Mouse (Mus musculus): ENCODE data around the gene Zfp691. TPM values are rescaled to one million over a fixed set of nuclear protein-coding genes. Genes with fewer than 3 reads are reported as not detected.

Gene Zfp691
- total RNA-seq, 1 experiment: 5.4 TPM

DNA sequence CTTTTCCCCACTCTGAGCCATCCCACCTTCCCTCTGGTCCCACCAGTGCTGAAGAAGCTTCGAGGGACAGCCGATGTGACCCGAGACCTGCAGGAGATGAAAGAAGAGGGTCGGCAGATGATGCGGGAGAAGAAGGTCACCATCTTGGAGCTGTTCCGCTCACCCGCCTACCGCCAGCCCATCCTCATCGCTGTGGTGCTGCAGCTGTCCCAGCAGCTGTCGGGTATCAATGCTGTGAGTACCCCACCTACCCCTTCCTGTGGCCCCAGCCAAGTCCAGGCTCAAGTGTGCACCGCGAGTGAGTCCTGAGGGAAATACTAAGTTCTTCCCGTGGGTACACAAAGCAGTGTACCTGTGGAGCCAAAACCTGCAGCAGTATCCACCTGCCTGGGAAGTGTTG is 40.7 kb downstream of the Zfp691 start:
- no peak overlapping the region for H3K27ac ChIP-seq (ENCODE audit: insufficient read depth, low read depth, low read length, poor library complexity, severe bottlenecking)
- no peaks in the 10 kb centered on the region for H3K9me3 ChIP-seq (ENCODE audit: control insufficient read depth, insufficient read depth, low read depth, low read length)
- H3K36me3 ChIP-seq (ENCODE audit: control insufficient read depth, insufficient read depth, low read length, poor library complexity, severe bottlenecking): peaks cover 85% of the 10 kb centered on the region
- in situ Hi-C loops (cut with MboI; ENCODE audit: low sequenced_read_pairs in 2 of 2, unreplicated experiment in 2 of 2): no loop called here
- H3K4me3 ChIP-seq (ENCODE audit: insufficient read depth in 1 of 2, low read depth in 1 of 2, low read length in 2 of 2, poor library complexity in 1 of 2, severe bottlenecking in 1 of 2): no peak overlapping the region
- peaks cover 0 to 27% of the 10 kb centered on the region in 2 experiments; a peak in 2 of 4 replicates for H3K4me1 ChIP-seq (ENCODE audit: control insufficient read depth in 2 of 2, insufficient read depth in 2 of 2, low read length in 2 of 2, poor library complexity in 1 of 2)
- DNase-seq (ENCODE audit: low read depth, low spot score): no peak
- no peak overlapping the region for H3K9ac ChIP-seq (ENCODE audit: insufficient read depth, low read depth, low read length, poor library complexity, severe bottlenecking)
- TF ChIP-seq HCFC1 (IDR thresholded peaks at IDR 0.05; ENCODE audit: borderline replicate concordance, insufficient read depth, low read length): no peak
- no peak for TF ChIP-seq ZC3H11A (IDR thresholded peaks at IDR 0.05; ENCODE audit: borderline replicate concordance, low read depth, low read length)

DNA sequence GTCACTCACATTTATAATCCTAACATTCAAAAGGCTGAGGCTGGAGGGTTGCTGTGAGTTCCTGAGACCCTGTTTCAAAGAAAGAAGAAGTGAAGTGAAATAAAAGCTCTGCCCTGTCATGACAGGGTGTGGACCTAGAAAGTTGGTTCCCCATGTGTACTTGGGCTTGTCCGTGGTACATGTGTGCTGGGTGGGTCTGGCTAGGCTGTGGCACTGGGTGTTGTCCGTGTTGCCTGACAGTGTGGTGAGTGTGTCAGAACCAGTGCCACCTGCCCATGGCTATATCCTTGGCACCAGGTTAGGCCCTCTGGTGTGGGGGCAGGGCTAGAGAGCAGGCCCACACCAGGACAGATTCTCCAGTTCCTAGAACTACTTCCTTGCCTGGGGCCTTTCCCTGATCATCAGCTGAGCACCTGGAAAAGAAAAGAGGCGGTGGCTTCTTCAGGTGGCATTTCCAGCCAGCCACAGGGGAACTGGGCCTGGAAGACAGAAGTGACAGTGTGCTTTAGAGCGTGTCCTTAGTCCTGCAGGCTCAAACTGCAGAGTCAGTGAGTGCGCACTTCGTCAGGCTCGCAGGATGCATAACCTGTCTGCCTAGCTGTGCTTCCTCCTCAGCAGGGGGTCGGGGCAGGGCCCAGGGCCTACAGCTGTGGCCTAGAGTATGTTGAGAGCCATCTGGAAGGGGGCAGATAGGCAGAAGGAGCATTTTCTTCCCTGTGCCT is 42.6 kb downstream of the Zfp691 start:
- Histone ChIP-seq H3K4me1 (ENCODE audit: control insufficient read depth in 2 of 2, insufficient read depth in 2 of 2, low read length in 2 of 2, poor library complexity in 1 of 2) (peaks cover 0 to 32% of the 10 kb centered on the region in 2 experiments; a peak in 2 of 4 replicates), H3K9ac (ENCODE audit: insufficient read depth, low read depth, low read length, poor library complexity, severe bottlenecking) (no peak overlapping the region), H3K36me3 (ENCODE audit: control insufficient read depth, insufficient read depth, low read length, poor library complexity, severe bottlenecking) (peaks cover 89% of the 10 kb centered on the region), H3K27ac (ENCODE audit: insufficient read depth, low read depth, low read length, poor library complexity, severe bottlenecking) (no peak overlapping the region), H3K9me3 (ENCODE audit: control insufficient read depth, insufficient read depth, low read depth, low read length) (no peaks in the 10 kb centered on the region), H3K4me3 (ENCODE audit: insufficient read depth in 1 of 2, low read depth in 1 of 2, low read length in 2 of 2, poor library complexity in 1 of 2, severe bottlenecking in 1 of 2) (no peak overlapping the region)
- no peak for DNase-seq (ENCODE audit: low read depth, low spot score)
- TF ChIP-seq ZC3H11A (IDR thresholded peaks at IDR 0.05; ENCODE audit: borderline replicate concordance, low read depth, low read length) (no peak), HCFC1 (IDR thresholded peaks at IDR 0.05; ENCODE audit: borderline replicate concordance, insufficient read depth, low read length) (no peak), ZNF384 (IDR thresholded peaks at IDR 0.05; ENCODE audit: low read depth, low read length) (no peak), MAFK (IDR thresholded peaks at IDR 0.05; ENCODE audit: insufficient read depth, low read depth, low read length) (no peak), CHD2 (IDR thresholded peaks at IDR 0.05; ENCODE audit: low read depth, low read length) (no peak)
- in situ Hi-C loops (cut with MboI; ENCODE audit: low sequenced_read_pairs in 2 of 2, unreplicated experiment in 2 of 2): no loop called here

DNA sequence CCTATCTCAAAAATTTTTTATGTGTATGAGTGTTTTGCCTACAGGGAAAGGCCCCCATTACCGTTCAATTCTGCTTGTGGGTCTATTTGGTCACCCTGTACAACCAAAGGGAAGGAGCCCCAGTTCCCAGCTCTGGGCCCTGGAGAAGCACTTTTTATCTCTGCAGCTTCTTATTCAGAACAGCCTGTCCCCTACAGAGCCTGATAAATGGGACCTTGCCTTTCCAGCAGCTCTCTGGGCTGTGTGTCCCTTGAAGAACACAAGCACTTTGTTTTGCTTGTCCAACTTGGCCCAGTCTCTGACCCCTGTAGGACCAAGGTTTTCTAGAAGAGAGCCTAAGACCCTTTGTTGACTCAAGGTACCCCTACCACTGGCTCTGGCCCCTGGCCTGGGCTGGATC is 44.9 kb downstream of the Zfp691 start:
- H3K9me3 ChIP-seq (ENCODE audit: control insufficient read depth, insufficient read depth, low read depth, low read length): no peaks in the 10 kb centered on the region
- H3K4me3 ChIP-seq (ENCODE audit: insufficient read depth in 1 of 2, low read depth in 1 of 2, low read length in 2 of 2, poor library complexity in 1 of 2, severe bottlenecking in 1 of 2): no peak overlapping the region
- no peak for TF ChIP-seq CHD2 (IDR thresholded peaks at IDR 0.05; ENCODE audit: low read depth, low read length)
- no peak for TF ChIP-seq HCFC1 (IDR thresholded peaks at IDR 0.05; ENCODE audit: borderline replicate concordance, insufficient read depth, low read length)
- peaks cover 89% of the 10 kb centered on the region for H3K36me3 ChIP-seq (ENCODE audit: control insufficient read depth, insufficient read depth, low read length, poor library complexity, severe bottlenecking)
- no peak for DNase-seq (ENCODE audit: low read depth, low spot score)
- H3K27ac ChIP-seq (ENCODE audit: insufficient read depth, low read depth, low read length, poor library complexity, severe bottlenecking): no peak overlapping the region
- in situ Hi-C loops (cut with MboI; ENCODE audit: low sequenced_read_pairs in 2 of 2, unreplicated experiment in 2 of 2): no loop called here
- H3K4me1 ChIP-seq (ENCODE audit: control insufficient read depth in 2 of 2, insufficient read depth in 2 of 2, low read length in 2 of 2, poor library complexity in 1 of 2): peaks cover 0 to 33% of the 10 kb centered on the region in 2 experiments; a peak in 2 of 4 replicates
- H3K9ac ChIP-seq (ENCODE audit: insufficient read depth, low read depth, low read length, poor library complexity, severe bottlenecking): no peak overlapping the region

DNA sequence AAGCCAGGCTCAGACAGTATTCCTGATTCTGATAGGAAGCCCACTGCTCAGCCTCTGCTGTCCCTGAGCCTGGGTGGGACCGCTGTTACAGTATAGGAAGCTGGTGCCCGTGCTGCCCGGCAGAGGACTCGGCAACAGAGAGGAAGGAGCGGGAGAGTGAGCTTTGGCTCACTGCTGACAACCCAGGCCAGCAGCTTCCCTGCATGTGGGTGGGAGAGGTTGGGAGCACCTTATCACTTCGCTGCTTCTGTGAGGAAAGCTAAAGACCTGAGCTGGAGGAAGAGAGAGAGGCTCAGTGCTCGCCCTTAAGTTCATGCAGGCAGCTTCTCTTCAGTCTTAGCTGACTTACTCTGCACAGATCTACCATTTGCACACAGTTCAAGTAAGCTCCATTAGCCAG is 45.4 kb downstream of the Zfp691 start:
- no peak for TF ChIP-seq ZNF384 (IDR thresholded peaks at IDR 0.05; ENCODE audit: low read depth, low read length)
- no peak overlapping the region for H3K27ac ChIP-seq (ENCODE audit: insufficient read depth, low read depth, low read length, poor library complexity, severe bottlenecking)
- peaks cover 0 to 38% of the 10 kb centered on the region in 2 experiments; a peak in 2 of 4 replicates for H3K4me1 ChIP-seq (ENCODE audit: control insufficient read depth in 2 of 2, insufficient read depth in 2 of 2, low read length in 2 of 2, poor library complexity in 1 of 2)
- H3K36me3 ChIP-seq (ENCODE audit: control insufficient read depth, insufficient read depth, low read length, poor library complexity, severe bottlenecking): peaks cover 89% of the 10 kb centered on the region
- H3K4me3 ChIP-seq (ENCODE audit: insufficient read depth in 1 of 2, low read depth in 1 of 2, low read length in 2 of 2, poor library complexity in 1 of 2, severe bottlenecking in 1 of 2): no peak overlapping the region
- H3K9ac ChIP-seq (ENCODE audit: insufficient read depth, low read depth, low read length, poor library complexity, severe bottlenecking): no peak overlapping the region
- H3K9me3 ChIP-seq (ENCODE audit: control insufficient read depth, insufficient read depth, low read depth, low read length): no peaks in the 10 kb centered on the region
- in situ Hi-C loops (cut with MboI; ENCODE audit: low sequenced_read_pairs in 2 of 2, unreplicated experiment in 2 of 2): no loop called here
- no peak for DNase-seq (ENCODE audit: low read depth, low spot score)

DNA sequence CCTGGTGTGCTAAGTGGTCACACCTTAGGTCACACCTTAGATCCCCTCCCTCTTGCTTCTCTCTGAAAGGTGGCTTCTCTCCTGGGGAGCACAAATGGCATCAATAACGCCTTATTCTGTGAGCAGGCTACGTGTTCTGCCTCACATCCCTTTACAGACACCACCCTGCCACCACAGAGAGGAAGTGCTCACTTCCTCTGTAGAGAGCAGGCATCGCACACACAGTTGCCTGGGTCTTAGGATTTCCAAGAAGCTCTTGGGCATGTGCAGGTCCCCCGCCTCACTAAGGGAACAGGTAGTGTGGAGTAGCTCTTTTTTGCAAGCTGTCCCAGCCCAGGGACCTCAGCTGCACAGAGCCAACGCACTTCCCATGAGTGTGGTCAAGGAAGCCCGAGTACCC is 46.8 kb downstream of the Zfp691 start:
- H3K9me3 ChIP-seq (ENCODE audit: control insufficient read depth, insufficient read depth, low read depth, low read length): no peaks in the 10 kb centered on the region
- DNase-seq (ENCODE audit: low read depth, low spot score): no peak
- peaks cover 4 to 47% of the 10 kb centered on the region in 2 experiments; a peak in 3 of 4 replicates for H3K4me1 ChIP-seq (ENCODE audit: control insufficient read depth in 2 of 2, insufficient read depth in 2 of 2, low read length in 2 of 2, poor library complexity in 1 of 2)
- in situ Hi-C loops (cut with MboI; ENCODE audit: low sequenced_read_pairs in 2 of 2, unreplicated experiment in 2 of 2): no loop called here
- H3K27ac ChIP-seq (ENCODE audit: insufficient read depth, low read depth, low read length, poor library complexity, severe bottlenecking): no peak overlapping the region
- H3K36me3 ChIP-seq (ENCODE audit: control insufficient read depth, insufficient read depth, low read length, poor library complexity, severe bottlenecking): peaks cover 88% of the 10 kb centered on the region
- no peak overlapping the region for H3K4me3 ChIP-seq (ENCODE audit: insufficient read depth in 1 of 2, low read depth in 1 of 2, low read length in 2 of 2, poor library complexity in 1 of 2, severe bottlenecking in 1 of 2)
- TF ChIP-seq ZNF384 (IDR thresholded peaks at IDR 0.05; ENCODE audit: low read depth, low read length) (no peak), HCFC1 (IDR thresholded peaks at IDR 0.05; ENCODE audit: borderline replicate concordance, insufficient read depth, low read length) (no peak), MAFK (IDR thresholded peaks at IDR 0.05; ENCODE audit: insufficient read depth, low read depth, low read length) (no peak), CHD2 (IDR thresholded peaks at IDR 0.05; ENCODE audit: low read depth, low read length) (no peak), ZC3H11A (IDR thresholded peaks at IDR 0.05; ENCODE audit: borderline replicate concordance, low read depth, low read length) (no peak)
- H3K9ac ChIP-seq (ENCODE audit: insufficient read depth, low read depth, low read length, poor library complexity, severe bottlenecking): no peak overlapping the region

Data from ES-E14 (cell line).